Mouse (Mus musculus) kidney, postnatal 0 days (tissue): ENCODE measurements around the gene Bscl2. TPM values are rescaled to one million over a fixed set of nuclear protein-coding genes. Genes with fewer than 3 reads are reported as not detected.

Source experiments
- ATAC-seq: fragments of 200-750 bp; cut with Nextera tagmentation; replicated peaks from 2 replicates; pipeline ENCODE4 v1.8.0; 2017; ENCODE audit warnings: low read depth, moderate number of reproducible peaks, moderate TSS enrichment, moderate library complexity; ENCODE audit not compliant: low FRiP score
- DNase-seq: peaks from one replicate; pipeline ENCODE4 v3.0.0-alpha.2; 2016; ENCODE audit warnings: low spot score
- H3K27ac ChIP-seq: fragments of 300-500 bp; sonication (generic); 2 replicates; pipeline ENCODE4 v1.5.1; 2014; ENCODE audit warnings: mild to moderate bottlenecking
- H3K27me3 ChIP-seq: fragments of 300-500 bp; sonication (generic); 2 replicates; pipeline ENCODE4 v1.6.1; 2014; ENCODE audit warnings: low read length, mixed read lengths; ENCODE audit not compliant: insufficient read depth
- H3K36me3 ChIP-seq: fragments of 300-500 bp; sonication (generic); 2 replicates; pipeline ENCODE4 v1.6.1; 2014; ENCODE audit warnings: low read length, mixed read lengths; ENCODE audit not compliant: insufficient read depth
- H3K4me1 ChIP-seq: fragments of 300-500 bp; sonication (generic); replicated peaks from 2 replicates; pipeline ENCODE4 v1.6.1; 2014; ENCODE audit warnings: antibody characterized with exemption, low read length, mixed read lengths; ENCODE audit not compliant: insufficient read depth
- H3K4me2 ChIP-seq: fragments of 300-500 bp; sonication (generic); 2 replicates; pipeline ENCODE4 v1.6.1; 2014; ENCODE audit warnings: mild to moderate bottlenecking, low read length, moderate library complexity, mixed read lengths
- H3K4me3 ChIP-seq: fragments of 300-500 bp; sonication (generic); replicated peaks from 2 replicates; pipeline ENCODE4 v1.5.1; 2014; ENCODE audit warnings: low read depth, low read length
- H3K9ac ChIP-seq: fragments of 300-500 bp; sonication (generic); 2 replicates; pipeline ENCODE4 v1.6.1; 2014; ENCODE audit warnings: low read depth, low read length
- H3K9me3 ChIP-seq: fragments of 300-500 bp; sonication (generic); replicated peaks from 2 replicates; pipeline ENCODE4 v1.6.1; 2016; ENCODE audit warnings: low read length, inconsistent platforms, mixed read lengths
- CTCF ChIP-seq: IDR thresholded peaks from 2 replicates; pipeline ENCODE4 v1.5.1; 2016; ENCODE audit warnings: antibody characterized with exemption, low read depth, mild to moderate bottlenecking, moderate library complexity
- WGBS: fragments of 180-500 bp; shearing (Covaris S2); extraction: QIAGEN DNeasy Blood & Tissue Kit; methylation state at CpG from one replicate; pipeline ENCODE4 v1.1.7; 2014; 5-methylcytosine and 5-hydroxymethylcytosine counted together
- polyA plus RNA-seq: library from polyadenylated mRNA; unstranded; fragments of >200 nt; fragmentation: Nextera tagmentation; extraction: Ambion mirVana; gene quantifications from 2 replicates; pipeline ENCODE4 v1.2.1, GENCODE M21; 2015

Bscl2 gene
- polyA plus RNA-seq, 1 experiment from 2014 or later = 57.0 TPM

- Histone ChIP-seq H3K9me3 (no peaks in the 10 kb centered on the region), H3K27me3 (no peaks in the 10 kb centered on the region), H3K36me3 (peaks cover 31% of the 10 kb centered on the region), H3K4me3 (no peak overlapping the region), H3K4me1 (0 out of 2 replicates have a peak, but pooled peaks cover 5% of the 10 kb centered on the region), H3K27ac (no peak overlapping the region), H3K9ac (no peak overlapping the region), H3K4me2 (no peak overlapping the region)
- DNase-seq (no peak), ATAC-seq (no peak)
- no peak for TF ChIP-seq CTCF
- 90% methylated on average over 7 of the region's 7 CpGs for WGBS
Observed at GRCm38 (mm10) chr19:8875031-8875430, 37.8 kb downstream of the Bscl2 start.

- DNase-seq (peak; percentile 97), ATAC-seq (peak; percentile 96)
- Histone ChIP-seq H3K27me3 (no peaks in the 10 kb centered on the region), H3K27ac (peak within 1 kb of the TSS; percentile 87), H3K9me3 (no peaks in the 10 kb centered on the region), H3K4me3 (peak within 1 kb of the TSS; percentile 81), H3K9ac (peak within 1 kb of the TSS; percentile 88), H3K36me3 (peaks cover 10% of the 10 kb centered on the region), H3K4me1 (no peaks in the 10 kb centered on the region), H3K4me2 (peak within 1 kb of the TSS; percentile 78)
- under 1% methylated on average over 42 of the region's 42 CpGs for WGBS
- no peak for TF ChIP-seq CTCF
Observed at GRCm38 (mm10) chr19:8880311-8881033, 43.2 kb downstream of the Bscl2 start, which contains the start of gene Uqcc3. Gene Uqcc3 (minus strand): TSS chr19:8880923.

GRCm38 (mm10) chr19:8881034-8881392 is 43.7 kb downstream of the Bscl2 start:
- no peak for TF ChIP-seq CTCF
- WGBS = 12% methylated on average over 3 of the region's 3 CpGs
- H3K9me3 ChIP-seq = no peaks in the 10 kb centered on the region
- H3K36me3 ChIP-seq = peaks cover 10% of the 10 kb centered on the region
- DNase-seq = no peak
- peak overlapping the region; percentile 78 for H3K4me2 ChIP-seq
- peak overlapping the region; percentile 88; the same call in 1 of the 2 replicates for H3K9ac ChIP-seq
- H3K27ac ChIP-seq = no peak overlapping the region; the same call in 1 of the 2 replicates
- H3K4me1 ChIP-seq = no peaks in the 10 kb centered on the region
- ATAC-seq = peak; percentile 23; the same call in 1 of the 2 replicates
- no peaks in the 10 kb centered on the region for H3K27me3 ChIP-seq
- H3K4me3 ChIP-seq = peak overlapping the region; percentile 81

- H3K4me1 ChIP-seq = 0 out of 2 replicates have a peak, but pooled peaks cover 5% of the 10 kb centered on the region
- no peak within 1 kb of the TSS for H3K9ac ChIP-seq
- H3K4me2 ChIP-seq = no peak within 1 kb of the TSS
- H3K27ac ChIP-seq = no peak within 1 kb of the TSS
- TF ChIP-seq CTCF = no peak
- ATAC-seq (no peak), DNase-seq (no peak)
- H3K27me3 ChIP-seq = no peaks in the 10 kb centered on the region
- H3K36me3 ChIP-seq = no peaks in the 10 kb centered on the region
- H3K9me3 ChIP-seq = no peaks in the 10 kb centered on the region
- 78% methylated on average over 3 of the region's 3 CpGs for WGBS
- H3K4me3 ChIP-seq = no peak within 1 kb of the TSS
Observed at GRCm38 (mm10) chr19:8883616-8884015, 46.3 kb downstream of the Bscl2 start, which contains the start of the genes Lbhd1 and Gm49403. Gene Lbhd1 (plus strand): TSS chr19:8883732. Gene Gm49403 (plus strand): TSS chr19:8883930.

DNA sequence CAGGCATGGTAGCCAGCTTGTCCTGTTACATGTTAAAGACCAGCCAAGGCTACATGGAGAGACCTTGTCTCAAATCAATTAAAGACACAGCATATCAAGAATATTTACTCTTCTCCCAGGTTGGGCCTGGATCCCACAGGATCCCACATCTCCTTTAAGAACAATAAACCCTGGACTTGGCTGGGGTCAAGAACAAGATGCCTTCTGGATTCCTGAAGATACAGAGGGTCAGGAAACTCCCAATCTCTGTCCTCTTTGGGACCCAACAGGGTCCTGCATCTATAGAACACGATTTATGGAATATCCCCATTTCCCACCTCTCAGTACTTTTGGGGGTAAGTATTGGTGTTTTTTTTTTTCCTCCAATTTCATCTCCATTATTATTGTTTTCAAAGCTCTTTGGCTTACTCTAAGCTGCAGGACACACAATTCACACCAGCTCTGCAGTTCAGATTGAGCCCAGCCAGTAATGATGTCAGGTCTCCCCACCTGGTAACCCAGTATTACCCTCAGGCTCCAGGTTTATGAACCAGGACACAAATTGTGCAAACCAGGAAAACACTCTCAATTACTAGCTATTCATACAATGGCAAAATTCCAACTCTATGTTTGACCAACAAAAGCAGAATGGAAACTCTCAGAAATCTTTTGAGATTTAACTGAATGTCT is 49.8 kb downstream of the Bscl2 start:
- Histone ChIP-seq H3K36me3 (no peaks in the 10 kb centered on the region), H3K4me3 (no peak overlapping the region), H3K4me2 (peak overlapping the region; percentile 72; the same call in 1 of the 2 replicates), H3K27ac (no peak overlapping the region), H3K9ac (no peak overlapping the region), H3K27me3 (no peaks in the 10 kb centered on the region), H3K9me3 (no peaks in the 10 kb centered on the region), H3K4me1 (0 out of 2 replicates have a peak, but pooled peaks cover 5% of the 10 kb centered on the region)
- no peak for ATAC-seq
- whole genome bisulfite sequencing = 48% methylated on average over 1 of the region's 1 CpGs
- DNase-seq = peak; percentile 23
- TF ChIP-seq CTCF = no peak
